Mouse (Mus musculus) liver, adult 2 months (tissue): ENCODE measurements around the gene Coro1a. TPM values are rescaled to one million over a fixed set of nuclear protein-coding genes. Genes with fewer than 3 reads are reported as not detected.
A peak's percentile ranks its signal among the peaks of the same experiment; 100 is the strongest.

Experiments used
- DNase-seq: peaks from one replicate; pipeline ENCODE4 v3.0.0-alpha.2; 2011; ENCODE audit warnings: low read depth, low spot score; ENCODE audit errors: extremely low read depth
- H3K27ac ChIP-seq: fragments of 200-500 bp; replicated peaks from 2 replicates; pipeline ENCODE4 v1.5.1; 2012; ENCODE audit warnings: low read depth, mild to moderate bottlenecking, control low read depth, inconsistent platforms, low read length; ENCODE audit not compliant: insufficient read depth
- H3K27me3 ChIP-seq: fragments of 200-500 bp; 2 replicates; pipeline ENCODE4 v1.6.1; 2012; ENCODE audit warnings: mild to moderate bottlenecking, moderate library complexity, low read length, inconsistent platforms; ENCODE audit not compliant: control insufficient read depth, insufficient read depth
- H3K36me3 ChIP-seq: fragments of 200-500 bp; 2 replicates; pipeline ENCODE4 v1.6.1; 2012; ENCODE audit warnings: low read length, inconsistent platforms; ENCODE audit not compliant: control insufficient read depth, insufficient read depth
- H3K4me1 ChIP-seq: fragments of 200-500 bp; 2 replicates; pipeline ENCODE4 v1.6.1; 2011; ENCODE audit warnings: low read length; ENCODE audit not compliant: control insufficient read depth, insufficient read depth
- H3K4me3 ChIP-seq: fragments of 200-500 bp; 2 replicates; pipeline ENCODE4 v1.5.1; 2011; ENCODE audit warnings: low read depth, mild to moderate bottlenecking, control low read depth, low read length, moderate library complexity; ENCODE audit not compliant: insufficient read depth
- H3K79me2 ChIP-seq: fragments of 200-500 bp; 2 replicates; pipeline ENCODE4 v1.6.1; 2012; ENCODE audit warnings: inconsistent platforms, mild to moderate bottlenecking, low read length, moderate library complexity; ENCODE audit not compliant: control insufficient read depth, insufficient read depth
- H3K9ac ChIP-seq: fragments of 200-500 bp; 2 replicates; pipeline ENCODE4 v1.6.1; 2012; ENCODE audit warnings: low read depth, mild to moderate bottlenecking, control low read depth, inconsistent platforms, low read length
- CTCF ChIP-seq: fragments of 200-500 bp; IDR thresholded peaks from 2 replicates; pipeline ENCODE4 v1.5.1; 2011; ENCODE audit warnings: low read depth, low read length, control low read depth
- POLR2A ChIP-seq: fragments of 200-500 bp; IDR thresholded peaks from 2 replicates; pipeline ENCODE4 v1.6.1; 2011; ENCODE audit warnings: low read length, control low read depth; ENCODE audit not compliant: insufficient read depth; ENCODE audit errors: extremely low read depth
- WGBS: fragments of 180-500 bp; shearing (Covaris S2); methylation state at CpG from one replicate; pipeline ENCODE4 v1.1.7; 2018; 5-methylcytosine and 5-hydroxymethylcytosine counted together
- polyA plus RNA-seq: library from polyadenylated mRNA; depleted of rRNA; stranded (reverse); fragments of >200 nt; gene quantifications from 2 replicates; pipeline ENCODE4 v1.2.3, GENCODE M21; 2012
- total RNA-seq: library from RNA; depleted of rRNA; stranded (reverse); fragments of >200 nt; gene quantifications from 2 replicates; pipeline ENCODE4 v1.2.3, GENCODE M21; 2014

The Coro1a gene
- total and polyA plus RNA-seq, 2 experiments = 7.7 to 22.7 TPM

DNA sequence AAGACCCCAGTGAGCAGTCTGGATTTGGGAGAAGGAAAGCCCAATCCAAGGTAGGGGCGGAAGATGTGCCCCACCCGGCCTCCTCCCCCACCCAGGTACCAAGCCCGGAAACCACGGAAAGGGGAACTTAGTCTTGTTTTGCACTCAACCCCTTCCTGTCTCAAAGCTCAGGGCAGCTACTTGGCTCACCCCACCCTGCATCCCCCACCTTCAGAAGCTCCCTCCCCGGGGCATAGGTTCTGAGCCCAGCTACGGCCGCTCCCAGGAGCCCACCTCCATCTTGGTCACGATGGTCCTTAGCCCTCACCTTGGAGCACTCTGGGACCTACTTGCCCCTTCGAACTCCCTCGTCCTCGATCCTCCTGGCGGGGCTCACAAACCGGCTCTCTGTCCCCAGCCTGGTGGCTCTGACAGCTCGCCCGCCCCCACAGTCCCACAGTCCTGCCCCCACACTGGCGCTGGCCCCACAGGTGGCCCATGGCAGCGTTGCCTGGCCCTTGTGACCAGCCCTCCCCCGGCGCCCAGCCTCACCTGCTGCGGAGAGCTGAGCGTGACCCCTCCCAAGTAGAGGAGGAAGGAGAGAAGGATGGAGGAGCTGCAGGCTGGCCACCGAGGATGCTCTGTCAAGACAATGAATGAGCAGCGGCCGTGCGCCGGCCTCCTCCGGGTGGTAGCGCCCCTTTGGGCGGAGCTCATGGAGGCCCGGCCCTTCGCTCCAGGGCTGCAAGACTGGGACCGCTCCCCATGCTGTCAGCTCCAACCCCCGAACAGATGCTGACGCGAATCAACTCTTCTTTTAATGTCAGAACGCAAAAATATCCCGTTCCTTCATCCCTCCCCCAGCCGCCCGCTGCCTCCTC, 3.2 kb downstream of the Coro1a start:
- peak overlapping the region; percentile 47 for H3K9ac ChIP-seq
- WGBS = 5% methylated on average over 39 of the region's 39 CpGs
- TF ChIP-seq POLR2A (0 out of 2 replicates have a peak, but pooled peaks have one; percentile 7), CTCF (no peak)
- DNase-seq = no peak
- H3K27me3 ChIP-seq = peaks cover 8% of the 10 kb centered on the region; the same call in 1 of the 2 replicates
- no peaks in the 10 kb centered on the region for H3K79me2 ChIP-seq
- no peaks in the 10 kb centered on the region for H3K4me1 ChIP-seq
- peak overlapping the region; percentile 61 for H3K4me3 ChIP-seq
- H3K36me3 ChIP-seq = no peaks in the 10 kb centered on the region
- H3K27ac ChIP-seq = peak overlapping the region; percentile 18; the same call in 1 of the 2 replicates

- no peaks in the 10 kb centered on the region for H3K36me3 ChIP-seq
- peak overlapping the region; percentile 52 for H3K4me3 ChIP-seq
- no peaks in the 10 kb centered on the region for H3K79me2 ChIP-seq
- TF ChIP-seq CTCF = no peak
- no peak for TF ChIP-seq POLR2A
- H3K27ac ChIP-seq = 0 out of 2 replicates have a peak overlapping the region, but pooled peaks have one; percentile 9
- peaks cover 8% of the 10 kb centered on the region; the same call in 1 of the 2 replicates for H3K27me3 ChIP-seq
- WGBS = 33% methylated on average over 7 of the region's 7 CpGs
- no peak for DNase-seq
- no peaks in the 10 kb centered on the region for H3K4me1 ChIP-seq
- 0 out of 2 replicates have a peak overlapping the region, but pooled peaks have one; percentile 15 for H3K9ac ChIP-seq
Observed at GRCm38 (mm10) chr7:126703757-126704077, 3.9 kb downstream of the Coro1a start.

- Histone ChIP-seq H3K27me3 (peaks cover 8% of the 10 kb centered on the region; the same call in 1 of the 2 replicates), H3K9ac (0 out of 2 replicates have a peak overlapping the region, but pooled peaks have one; percentile 15), H3K79me2 (no peaks in the 10 kb centered on the region), H3K4me1 (no peaks in the 10 kb centered on the region), H3K36me3 (no peaks in the 10 kb centered on the region), H3K4me3 (peak overlapping the region; percentile 52), H3K27ac (peak overlapping the region; percentile 26; the same call in 1 of the 2 replicates)
- no peak for DNase-seq
- WGBS = 81% methylated on average over 12 of the region's 12 CpGs
- no peak for TF ChIP-seq POLR2A
- TF ChIP-seq CTCF = no peak
Observed at GRCm38 (mm10) chr7:126702861-126703756, 4.5 kb downstream of the Coro1a start.

DNA sequence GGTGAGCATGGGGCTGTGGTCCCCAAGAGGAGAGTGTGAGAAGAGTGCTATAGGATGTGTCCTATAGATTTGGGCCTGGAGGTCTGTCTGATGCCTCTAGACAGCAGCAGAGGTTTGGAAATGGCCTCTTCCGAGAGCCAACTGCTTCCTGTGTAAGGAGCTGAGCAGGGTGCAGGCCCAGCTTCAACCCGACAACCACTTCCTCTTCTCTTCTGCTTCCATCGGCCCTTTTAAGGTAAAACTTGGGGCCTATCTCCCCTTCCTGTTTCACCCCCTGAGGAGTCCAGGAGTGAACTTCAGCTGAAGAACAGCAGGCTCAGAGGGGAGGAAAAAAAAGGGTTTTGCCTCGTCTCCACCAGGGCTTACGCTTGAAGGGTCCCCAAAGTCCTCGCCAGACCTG, 5.2 kb downstream of the Coro1a start:
- H3K4me1 ChIP-seq = no peaks in the 10 kb centered on the region
- no peak for DNase-seq
- H3K27ac ChIP-seq = peak overlapping the region; percentile 26
- no peaks in the 10 kb centered on the region for H3K79me2 ChIP-seq
- H3K36me3 ChIP-seq = no peaks in the 10 kb centered on the region
- TF ChIP-seq CTCF (no peak), POLR2A (no peak)
- no peak overlapping the region for H3K4me3 ChIP-seq
- 0 out of 2 replicates have a peak overlapping the region, but pooled peaks have one; percentile 8 for H3K9ac ChIP-seq
- H3K27me3 ChIP-seq = peaks cover 8% of the 10 kb centered on the region; the same call in 1 of the 2 replicates
- 82% methylated on average over 6 of the region's 6 CpGs for WGBS

- TF ChIP-seq CTCF (no peak), POLR2A (no peak)
- Histone ChIP-seq H3K4me3 (peak overlapping the region; percentile 2; the same call in 1 of the 2 replicates), H3K4me1 (peaks cover 3% of the 10 kb centered on the region; the same call in 1 of the 2 replicates), H3K36me3 (no peaks in the 10 kb centered on the region), H3K79me2 (no peaks in the 10 kb centered on the region), H3K27ac (no peak overlapping the region), H3K9ac (no peak overlapping the region), H3K27me3 (peaks cover 8% of the 10 kb centered on the region; the same call in 1 of the 2 replicates)
- no peak for DNase-seq
- 58% methylated on average over 24 of the region's 24 CpGs for WGBS
Observed at GRCm38 (mm10) chr7:126701559-126702357, 5.8 kb downstream of the Coro1a start.
